Mouse (Mus musculus): Measurements from ENCODE around the gene Arhgap23. TPM values are rescaled to one million over a fixed set of nuclear protein-coding genes. Genes with fewer than 3 reads are reported as not detected.

Gene Arhgap23
- polyA plus RNA-seq, 1 experiment from 2014 or later = 6.0 TPM

GRCm38 (mm10) chr11:97491640-97492039 lies 76.3 kb downstream of the Arhgap23 start:
- 83% methylated on average over 10 of the region's 10 CpGs for WGBS
- H3K9ac ChIP-seq = no peak overlapping the region
- H3K27ac ChIP-seq = no peak overlapping the region
- H3K4me2 ChIP-seq = no peak overlapping the region
- no peak for ATAC-seq (replicated peaks; ENCODE audit: insufficient number of reproducible peaks, insufficient read depth, low FRiP score, low read depth)
- no peak overlapping the region for H3K4me3 ChIP-seq
- peaks cover 75% of the 10 kb centered on the region for H3K36me3 ChIP-seq
- H3K4me1 ChIP-seq (replicated peaks) = no peaks in the 10 kb centered on the region
- H3K9me3 ChIP-seq (replicated peaks) = no peaks in the 10 kb centered on the region
- no peaks in the 10 kb centered on the region for H3K27me3 ChIP-seq

GRCm38 (mm10) chr11:97492836-97493235 lies 77.5 kb downstream of the Arhgap23 start:
- Histone ChIP-seq H3K9ac (no peak overlapping the region), H3K4me3 (no peak overlapping the region), H3K9me3 (replicated peaks) (no peaks in the 10 kb centered on the region), H3K36me3 (peaks cover 78% of the 10 kb centered on the region), H3K27ac (no peak overlapping the region), H3K4me2 (no peak overlapping the region), H3K4me1 (replicated peaks) (no peaks in the 10 kb centered on the region), H3K27me3 (no peaks in the 10 kb centered on the region; the same call in 1 of the 2 replicates)
- no peak for ATAC-seq (replicated peaks; ENCODE audit: insufficient number of reproducible peaks, insufficient read depth, low FRiP score, low read depth)
- WGBS = 88% methylated on average over 3 of the region's 3 CpGs

- Histone ChIP-seq H3K9me3 (replicated peaks) (no peaks in the 10 kb centered on the region), H3K27me3 (peaks cover 21% of the 10 kb centered on the region), H3K36me3 (peaks cover 59% of the 10 kb centered on the region), H3K9ac (no peak overlapping the region), H3K4me1 (replicated peaks) (peaks cover 10% of the 10 kb centered on the region), H3K4me3 (no peak overlapping the region), H3K4me2 (no peak overlapping the region), H3K27ac (no peak overlapping the region)
- no peak for ATAC-seq (replicated peaks; ENCODE audit: insufficient number of reproducible peaks, insufficient read depth, low FRiP score, low read depth)
- 85% methylated on average over 4 of the region's 4 CpGs for WGBS
These were observed 82.2 kb downstream of the Arhgap23 start for GRCm38 (mm10) chr11:97497543-97497942.

GRCm38 (mm10) chr11:97499865-97500719 lies 84.8 kb downstream of the Arhgap23 start, which contains the start of gene 4933428G20Rik:
4933428G20Rik (minus strand) TSS chr11:97500340.
- peaks cover 10% of the 10 kb centered on the region for H3K4me1 ChIP-seq (replicated peaks)
- H3K4me3 ChIP-seq = peak within 1 kb of the TSS; percentile 12
- no peak within 1 kb of the TSS for H3K9ac ChIP-seq
- peaks cover 21% of the 10 kb centered on the region for H3K27me3 ChIP-seq
- peaks cover 36% of the 10 kb centered on the region for H3K36me3 ChIP-seq
- H3K27ac ChIP-seq = no peak within 1 kb of the TSS
- WGBS = 48% methylated on average over 75 of the region's 88 CpGs
- peak within 1 kb of the TSS; percentile 38 for H3K4me2 ChIP-seq
- no peak; the same call in 1 of the 2 replicates for ATAC-seq (replicated peaks; ENCODE audit: insufficient number of reproducible peaks, insufficient read depth, low FRiP score, low read depth)
- no peaks in the 10 kb centered on the region for H3K9me3 ChIP-seq (replicated peaks)

DNA sequence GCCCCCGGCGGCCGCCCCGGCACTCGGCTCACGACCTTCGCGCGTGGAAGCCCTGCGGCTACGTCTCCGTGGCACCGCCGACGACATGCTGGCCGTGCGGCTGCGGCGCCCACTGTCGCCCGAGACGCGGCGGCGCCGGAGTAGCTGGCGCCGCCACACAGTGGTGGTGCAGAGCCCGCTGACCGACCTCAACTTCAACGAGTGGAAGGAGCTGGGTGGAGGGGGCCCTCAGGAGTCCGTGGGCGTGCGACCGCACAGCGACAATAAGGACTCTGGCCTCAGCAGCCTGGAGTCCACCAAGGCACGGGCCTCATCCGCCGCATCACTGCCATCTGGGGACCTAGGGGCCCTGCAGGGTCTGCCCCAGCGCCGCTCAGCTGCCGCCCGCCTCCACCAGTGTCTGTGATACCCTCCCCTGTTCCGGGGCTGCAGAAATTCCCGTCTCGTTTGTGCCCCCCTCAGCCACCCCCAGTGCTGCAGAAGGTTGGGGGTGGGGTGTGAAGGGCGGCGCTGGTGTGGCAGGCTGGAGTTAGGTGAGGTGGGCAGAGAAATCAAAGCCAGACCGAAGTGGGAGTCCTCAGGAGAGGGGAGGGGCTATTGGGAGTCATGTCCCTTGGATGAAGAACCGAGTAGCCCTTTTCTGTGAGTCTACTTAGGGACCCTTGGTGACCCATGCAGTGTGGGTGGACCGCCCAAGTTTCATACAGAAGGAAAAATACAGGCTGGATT lies 85.6 kb downstream of the Arhgap23 start:
- Histone ChIP-seq H3K27me3 (peaks cover 21% of the 10 kb centered on the region), H3K9me3 (replicated peaks) (no peaks in the 10 kb centered on the region), H3K9ac (no peak overlapping the region), H3K4me1 (replicated peaks) (peaks cover 10% of the 10 kb centered on the region), H3K36me3 (peaks cover 28% of the 10 kb centered on the region), H3K27ac (no peak overlapping the region), H3K4me3 (peak overlapping the region; percentile 12), H3K4me2 (peak overlapping the region; percentile 38)
- ATAC-seq (replicated peaks; ENCODE audit: insufficient number of reproducible peaks, insufficient read depth, low FRiP score, low read depth) = no peak
- WGBS = 54% methylated on average over 51 of the region's 51 CpGs

GRCm38 (mm10) chr11:97502383-97502782 lies 87.0 kb downstream of the Arhgap23 start:
- H3K9ac ChIP-seq = no peak overlapping the region
- peaks cover 21% of the 10 kb centered on the region for H3K27me3 ChIP-seq
- 53% methylated on average over 9 of the region's 9 CpGs for WGBS
- peaks cover 10% of the 10 kb centered on the region for H3K4me1 ChIP-seq (replicated peaks)
- H3K4me2 ChIP-seq = no peak overlapping the region
- H3K27ac ChIP-seq = no peak overlapping the region
- peak; percentile 29; the same call in 1 of the 2 replicates for ATAC-seq (replicated peaks; ENCODE audit: insufficient number of reproducible peaks, insufficient read depth, low FRiP score, low read depth)
- H3K9me3 ChIP-seq (replicated peaks) = no peaks in the 10 kb centered on the region
- H3K36me3 ChIP-seq = peaks cover 17% of the 10 kb centered on the region
- no peak overlapping the region for H3K4me3 ChIP-seq

GRCm38 (mm10) chr11:97502846-97503245 lies 87.5 kb downstream of the Arhgap23 start:
- no peak overlapping the region for H3K9ac ChIP-seq
- H3K4me1 ChIP-seq (replicated peaks) = peaks cover 10% of the 10 kb centered on the region
- no peak overlapping the region for H3K27ac ChIP-seq
- no peak overlapping the region for H3K4me2 ChIP-seq
- H3K27me3 ChIP-seq = peaks cover 21% of the 10 kb centered on the region
- no peak for ATAC-seq (replicated peaks; ENCODE audit: insufficient number of reproducible peaks, insufficient read depth, low FRiP score, low read depth)
- WGBS = 76% methylated on average over 4 of the region's 4 CpGs
- no peak overlapping the region for H3K4me3 ChIP-seq
- H3K36me3 ChIP-seq = peaks cover 13% of the 10 kb centered on the region
- H3K9me3 ChIP-seq (replicated peaks) = no peaks in the 10 kb centered on the region

DNA sequence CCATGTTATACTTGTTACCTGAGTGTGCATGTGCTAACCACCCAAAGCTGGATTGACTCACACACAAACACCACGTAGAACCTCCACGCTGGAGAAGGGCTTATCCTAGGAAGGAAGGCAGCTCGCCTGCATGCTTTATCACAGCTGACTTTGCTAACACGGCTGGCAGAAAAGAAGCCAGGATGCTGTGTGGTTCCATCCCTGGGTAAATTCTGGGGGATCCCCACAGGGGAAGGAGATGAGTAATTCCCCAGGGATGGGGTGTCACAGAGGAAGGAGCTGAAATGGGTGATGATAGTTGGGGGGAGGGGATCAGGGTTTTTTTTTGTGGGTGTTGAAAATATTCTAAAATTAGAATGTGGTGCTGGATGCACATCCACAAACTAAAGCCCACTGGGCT lies 90.5 kb downstream of the Arhgap23 start:
- Histone ChIP-seq H3K9me3 (replicated peaks) (no peaks in the 10 kb centered on the region), H3K36me3 (peaks cover 3% of the 10 kb centered on the region; the same call in 1 of the 2 replicates), H3K27ac (no peak overlapping the region), H3K4me3 (no peak overlapping the region), H3K4me1 (replicated peaks) (peaks cover 4% of the 10 kb centered on the region; the same call in 1 of the 2 replicates), H3K27me3 (peaks cover 9% of the 10 kb centered on the region; the same call in 1 of the 2 replicates), H3K9ac (no peak overlapping the region), H3K4me2 (no peak overlapping the region)
- 38% methylated on average over 4 of the region's 4 CpGs for WGBS
- no peak for ATAC-seq (replicated peaks; ENCODE audit: insufficient number of reproducible peaks, insufficient read depth, low FRiP score, low read depth)

DNA sequence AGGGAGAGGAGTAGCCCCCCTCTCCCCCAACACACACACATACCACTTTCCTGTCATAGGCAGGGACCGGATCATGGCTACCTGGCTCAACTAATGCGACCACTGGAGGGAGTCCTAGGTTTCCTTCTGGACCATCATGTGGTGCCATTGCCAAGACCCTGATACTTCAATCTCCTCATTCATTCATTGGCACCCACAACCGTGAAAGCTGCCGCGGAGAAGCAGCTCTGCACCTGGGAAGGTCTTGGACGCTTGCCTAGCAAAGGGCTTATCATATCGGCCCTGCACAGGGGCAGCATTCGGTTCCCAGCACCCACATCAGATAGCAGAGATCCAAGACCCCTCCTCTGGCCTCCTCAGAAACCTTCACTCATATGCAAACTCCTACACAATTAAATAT lies 91.0 kb downstream of the Arhgap23 start:
- H3K4me1 ChIP-seq (replicated peaks) = peaks cover 3% of the 10 kb centered on the region; the same call in 1 of the 2 replicates
- no peaks in the 10 kb centered on the region for H3K36me3 ChIP-seq
- H3K27me3 ChIP-seq = peaks cover 6% of the 10 kb centered on the region; the same call in 1 of the 2 replicates
- no peak for ATAC-seq (replicated peaks; ENCODE audit: insufficient number of reproducible peaks, insufficient read depth, low FRiP score, low read depth)
- H3K4me3 ChIP-seq = no peak overlapping the region
- H3K4me2 ChIP-seq = no peak overlapping the region
- no peak overlapping the region for H3K9ac ChIP-seq
- WGBS = 35% methylated on average over 8 of the region's 8 CpGs
- H3K9me3 ChIP-seq (replicated peaks) = no peaks in the 10 kb centered on the region
- H3K27ac ChIP-seq = no peak overlapping the region

- H3K9ac ChIP-seq = no peak overlapping the region
- H3K36me3 ChIP-seq = no peaks in the 10 kb centered on the region
- no peak overlapping the region for H3K27ac ChIP-seq
- ATAC-seq (replicated peaks; ENCODE audit: insufficient number of reproducible peaks, insufficient read depth, low FRiP score, low read depth) = no peak
- no peak overlapping the region for H3K4me2 ChIP-seq
- WGBS = 56% methylated on average over 3 of the region's 3 CpGs
- H3K27me3 ChIP-seq = peaks cover 6% of the 10 kb centered on the region; the same call in 1 of the 2 replicates
- peaks cover 9% of the 10 kb centered on the region; the same call in 1 of the 2 replicates for H3K4me1 ChIP-seq (replicated peaks)
- no peaks in the 10 kb centered on the region for H3K9me3 ChIP-seq (replicated peaks)
- H3K4me3 ChIP-seq = no peak overlapping the region
These were observed 92.9 kb downstream of the Arhgap23 start for GRCm38 (mm10) chr11:97508198-97508597.

DNA sequence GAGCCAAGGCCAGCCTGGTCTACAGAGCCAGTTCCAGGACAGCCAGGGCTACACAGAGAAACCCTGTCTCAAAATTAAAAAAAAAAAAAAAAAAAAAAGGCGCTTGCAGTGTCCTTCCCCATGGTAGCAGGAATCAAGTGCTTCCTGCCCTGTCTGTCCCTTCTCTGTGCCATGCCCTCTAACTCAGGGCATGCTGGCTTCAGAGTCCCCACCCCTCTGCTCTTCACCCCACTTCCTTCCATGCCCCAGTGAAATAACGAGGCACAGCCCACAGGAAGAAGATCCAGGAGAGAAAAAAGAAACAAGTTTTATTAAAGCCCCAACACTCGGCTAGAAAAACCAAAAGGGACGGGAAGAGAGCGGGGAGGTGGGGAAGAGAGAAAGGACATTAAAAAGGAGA lies 93.7 kb downstream of the Arhgap23 start:
- Histone ChIP-seq H3K36me3 (no peaks in the 10 kb centered on the region), H3K9me3 (replicated peaks) (no peaks in the 10 kb centered on the region), H3K27me3 (peaks cover 6% of the 10 kb centered on the region; the same call in 1 of the 2 replicates), H3K9ac (no peak overlapping the region), H3K4me1 (replicated peaks) (peaks cover 9% of the 10 kb centered on the region; the same call in 1 of the 2 replicates), H3K4me2 (no peak overlapping the region), H3K27ac (no peak overlapping the region), H3K4me3 (no peak overlapping the region)
- no peak for ATAC-seq (replicated peaks; ENCODE audit: insufficient number of reproducible peaks, insufficient read depth, low FRiP score, low read depth)
- 41% methylated on average over 5 of the region's 5 CpGs for WGBS
